Mouse (Mus musculus): ENCODE data around the gene Emc7.
"Not testable (repeated sequence)": the region's sequence is repeated elsewhere in the genome, so short reads cannot be mapped to it uniquely, and the experiment has no call there.

The Emc7 gene

DNA sequence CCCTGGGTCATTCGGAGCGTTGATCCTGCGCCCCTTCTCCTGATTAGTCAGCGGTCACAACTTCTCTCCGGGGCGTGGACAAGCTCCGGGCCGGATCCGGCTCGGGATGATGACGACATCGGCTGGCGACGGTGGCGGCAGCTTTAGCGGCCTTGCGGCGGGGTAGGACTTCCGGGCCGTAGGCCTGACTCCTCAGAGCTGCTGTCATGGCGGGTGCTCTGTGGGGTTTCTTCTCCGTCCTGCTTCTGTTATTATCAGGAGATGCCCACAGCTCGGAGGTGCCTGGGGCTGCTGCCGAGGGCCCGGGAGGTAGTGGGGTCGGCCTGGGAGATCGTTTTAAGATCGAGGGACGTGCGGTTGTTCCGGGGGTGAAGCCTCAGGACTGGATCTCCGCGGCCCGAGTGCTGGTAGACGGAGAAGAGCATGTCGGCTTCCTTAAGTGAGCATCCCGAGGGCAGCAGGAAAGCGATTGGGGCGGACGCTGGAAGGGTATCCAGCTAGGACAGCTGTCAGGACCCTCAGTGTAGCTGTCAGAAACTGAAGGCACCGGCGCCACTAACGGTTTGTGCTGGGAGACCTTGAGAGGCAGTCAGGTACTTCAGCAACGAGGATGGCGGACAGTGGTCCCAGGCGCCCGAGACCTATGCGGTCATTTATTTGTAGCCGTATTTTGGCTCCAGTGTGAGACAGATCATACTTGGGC, at the start of gene Emc7:
Gene Emc7, plus strand, starts transcription at position 136 of the 703 bp plus-strand sequence.
- peak; percentile 97 for DNase-seq

DNA sequence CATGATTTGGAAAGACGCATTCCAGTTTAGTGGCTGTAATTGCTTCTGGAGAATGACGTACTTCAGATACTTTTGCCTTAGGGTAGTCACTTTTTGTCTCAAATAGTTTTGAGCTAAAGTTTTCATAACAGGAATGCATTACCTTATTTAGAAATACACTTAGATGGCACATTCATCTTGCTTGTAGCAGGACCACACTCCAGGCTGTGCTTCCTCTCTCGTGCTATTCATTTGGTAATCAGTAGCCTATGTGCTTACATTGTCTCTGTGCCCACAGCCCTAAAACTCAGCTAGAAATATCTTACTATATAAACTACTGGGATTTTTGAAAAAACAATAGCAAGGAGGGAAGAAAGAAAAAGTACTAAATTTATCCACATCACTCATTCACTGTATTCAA, 47.8 kb upstream of the Emc7 start:
- no peak for DNase-seq

DNA sequence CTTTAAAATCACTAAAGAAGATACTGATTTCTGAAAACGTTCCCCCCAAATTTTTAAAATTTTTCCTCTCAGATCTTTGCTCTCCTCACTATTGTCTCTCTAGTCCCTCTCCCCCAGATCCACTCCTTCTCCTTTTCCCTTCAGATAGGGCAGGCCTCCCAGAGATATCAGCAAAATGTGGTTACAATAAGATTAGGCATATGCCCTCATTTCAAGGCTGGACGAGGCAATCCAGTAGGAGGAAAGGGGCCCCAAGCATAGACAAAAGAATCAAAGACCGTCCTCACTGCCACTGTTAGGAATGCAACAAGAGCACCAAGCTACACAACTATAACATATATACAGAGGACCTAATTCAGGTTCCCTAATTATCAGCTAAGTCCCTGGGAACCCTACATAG, 29.5 kb upstream of the Emc7 start:
- DNase-seq, result no peak

GRCm38 (mm10) chr2:112428534-112428933, 26.3 kb upstream of the Emc7 start:
- DNase-seq, result not testable (repeated sequence)

- no peak for DNase-seq
Observed at GRCm38 (mm10) chr2:112429665-112430064, 25.1 kb upstream of the Emc7 start.

DNA sequence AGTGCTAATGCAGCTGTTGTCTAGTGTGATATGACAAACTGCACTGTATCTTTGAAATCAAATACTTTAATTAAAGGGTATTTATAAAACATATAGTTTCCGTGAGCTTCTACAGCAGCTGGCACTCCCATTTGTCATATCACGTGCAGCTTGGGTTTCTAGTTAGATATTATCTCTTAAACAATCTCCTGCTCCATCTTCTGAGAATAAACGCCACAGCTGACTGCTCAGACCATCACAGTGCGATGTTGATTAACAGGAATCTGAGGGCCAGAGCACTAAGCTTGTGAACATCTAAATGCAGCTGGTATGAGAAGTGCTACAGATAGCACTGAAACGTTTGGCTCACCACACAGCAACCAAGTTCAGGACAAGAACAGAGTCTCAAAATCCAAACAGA, 24.4 kb upstream of the Emc7 start:
- no peak for DNase-seq

GRCm38 (mm10) chr2:112432523-112432922, 22.3 kb upstream of the Emc7 start:
- no peak for DNase-seq

GRCm38 (mm10) chr2:112433359-112433758, 21.4 kb upstream of the Emc7 start:
- no peak for DNase-seq

- DNase-seq, result no peak
Observed at GRCm38 (mm10) chr2:112436292-112436691, 18.5 kb upstream of the Emc7 start.

GRCm38 (mm10) chr2:112437589-112437988, 17.2 kb upstream of the Emc7 start:
- no peak for DNase-seq

DNA sequence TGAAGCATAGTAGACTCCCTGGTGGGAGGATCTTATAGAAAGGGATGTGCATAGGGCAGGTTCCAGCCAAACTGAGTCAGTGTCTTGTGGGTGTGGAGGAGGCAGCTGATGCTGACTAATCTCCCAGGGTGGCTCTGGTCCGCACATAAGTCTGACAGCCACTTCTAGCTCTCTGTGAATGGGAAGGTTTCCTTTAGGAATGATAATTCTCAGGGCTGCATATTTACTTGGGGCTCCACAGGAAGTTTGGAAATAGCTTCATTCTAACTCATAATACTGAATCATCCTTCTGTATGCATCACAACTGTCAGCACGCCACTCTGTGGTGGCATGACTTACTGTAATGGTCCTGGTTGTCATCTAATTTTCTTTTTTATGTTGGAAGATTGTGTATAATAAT, 11.3 kb upstream of the Emc7 start:
- no peak for DNase-seq

DNA sequence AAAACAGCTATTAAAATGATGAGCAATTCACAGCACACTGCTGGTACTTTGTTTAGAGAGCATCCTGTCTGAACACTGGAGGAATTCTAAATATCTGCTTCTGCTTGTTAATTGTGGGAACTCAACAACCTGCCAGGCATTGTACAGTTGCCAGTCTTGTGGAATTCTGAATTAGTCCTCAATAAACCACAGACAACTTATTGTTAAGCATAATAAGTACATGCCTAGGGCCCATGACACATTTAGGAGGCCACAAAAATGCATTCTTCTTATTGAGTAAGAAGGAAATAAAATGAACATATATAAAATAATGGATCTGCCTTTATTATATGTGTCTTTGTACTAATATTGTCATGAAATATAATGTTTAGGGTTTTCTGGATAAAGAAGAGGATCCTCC, 9.3 kb upstream of the Emc7 start:
- no peak for DNase-seq

GRCm38 (mm10) chr2:112448046-112448445, 6.8 kb upstream of the Emc7 start:
- not testable (repeated sequence) for DNase-seq

GRCm38 (mm10) chr2:112448510-112449059, 6.2 kb upstream of the Emc7 start:
- no peak for DNase-seq

- DNase-seq, result peak; percentile 25
Observed at GRCm38 (mm10) chr2:112449597-112450296, 5.0 kb upstream of the Emc7 start.

DNA sequence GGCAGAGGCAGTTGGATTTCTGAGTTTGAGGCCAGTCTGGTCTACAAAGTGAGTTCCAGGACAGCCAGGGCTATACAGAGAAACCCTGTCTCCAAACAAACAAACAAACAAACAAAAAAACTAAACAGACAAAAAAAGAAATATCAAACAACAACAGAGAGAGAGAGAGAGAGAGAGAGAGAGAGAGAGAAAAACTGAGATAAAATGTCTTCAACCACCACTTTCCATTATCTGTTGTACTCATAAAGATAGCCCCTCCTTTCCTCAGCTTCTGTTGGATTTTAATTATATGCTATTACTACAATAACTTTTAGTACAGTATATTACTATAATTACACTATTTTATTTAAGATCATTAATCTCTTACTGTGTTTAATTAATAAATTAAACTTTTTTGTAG, 2.3 kb upstream of the Emc7 start:
- DNase-seq, result not testable (repeated sequence)

GRCm38 (mm10) chr2:112454125-112454861, 504 bp upstream of the Emc7 start:
- no peak for DNase-seq

DNA sequence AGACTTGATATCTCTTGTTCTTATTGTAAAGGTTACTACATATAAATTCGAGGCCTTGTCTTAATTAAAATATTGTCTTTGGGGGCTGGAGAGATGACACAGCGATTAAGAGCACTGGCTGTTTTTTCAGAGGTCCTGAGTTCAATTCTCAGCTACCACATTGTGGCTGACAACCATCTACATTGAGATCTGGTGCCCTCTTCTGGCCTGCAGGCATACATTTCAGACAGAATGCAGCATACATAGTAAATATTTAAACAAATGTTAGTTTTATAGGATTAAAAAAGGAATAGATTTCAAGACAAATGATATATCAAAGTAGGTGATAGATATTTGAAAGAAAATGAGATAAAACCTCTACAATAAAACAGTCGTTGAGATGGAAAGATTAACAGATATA, 5.8 kb downstream of the Emc7 start:
- no peak for DNase-seq

- DNase-seq, result no peak
Observed at GRCm38 (mm10) chr2:112469542-112469941, 14.7 kb downstream of the Emc7 start.

GRCm38 (mm10) chr2:112470961-112471381, 16.2 kb downstream of the Emc7 start:
- no peak for DNase-seq

DNA sequence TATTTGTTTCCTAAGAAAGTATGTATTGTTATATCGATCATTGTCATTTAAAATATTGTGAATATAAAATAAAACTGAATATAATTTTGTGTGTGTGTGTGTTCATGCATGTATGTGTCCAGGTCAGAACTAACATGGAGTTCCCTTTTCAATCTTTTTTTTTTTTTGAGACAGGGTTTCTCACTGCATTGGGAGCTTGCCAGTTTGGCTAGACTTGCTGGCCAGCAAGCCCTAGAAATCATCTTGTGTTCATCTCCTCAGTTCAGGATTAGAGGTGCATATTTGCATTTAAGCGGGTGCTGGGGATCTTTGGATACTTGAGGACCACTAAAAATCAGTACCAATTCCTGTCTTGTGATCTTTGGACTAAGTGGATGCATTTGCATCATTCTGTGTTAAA, 17.3 kb downstream of the Emc7 start:
- no peak for DNase-seq

DNA sequence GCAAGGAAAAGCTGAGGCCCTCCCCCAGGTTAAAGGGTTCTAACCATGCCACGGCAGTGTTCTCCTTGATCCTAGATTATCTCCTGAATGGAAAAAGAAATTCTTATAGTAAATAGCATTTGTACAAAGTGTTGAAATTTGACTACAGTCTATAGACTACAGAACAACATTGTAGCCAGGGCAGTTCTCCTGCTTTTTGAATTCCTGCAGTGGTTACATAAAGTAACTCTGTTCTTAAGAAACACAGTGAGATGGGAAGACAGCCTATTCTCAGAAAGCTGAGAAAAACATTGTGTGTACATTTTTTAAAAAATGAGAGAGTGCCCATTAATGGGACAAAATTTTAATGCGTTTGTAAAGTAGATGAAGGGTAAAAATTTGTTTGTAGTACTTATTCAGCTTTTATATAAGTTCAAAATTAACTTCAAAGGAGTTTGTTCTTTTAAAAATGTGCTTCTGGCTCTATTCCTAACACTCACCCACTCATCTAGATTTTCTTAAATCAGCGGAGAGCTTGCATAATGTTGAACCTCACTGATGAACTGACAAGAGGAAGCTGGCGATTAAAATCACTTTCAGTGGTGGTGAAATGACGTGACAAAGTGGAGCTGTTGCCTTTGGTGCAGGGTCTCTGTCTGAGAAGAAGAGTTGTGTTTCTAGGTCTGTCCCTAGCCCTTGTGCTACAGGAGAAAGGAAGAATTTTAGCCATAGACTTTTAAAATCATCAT, 20.4 kb downstream of the Emc7 start:
- no peak for DNase-seq

DNA sequence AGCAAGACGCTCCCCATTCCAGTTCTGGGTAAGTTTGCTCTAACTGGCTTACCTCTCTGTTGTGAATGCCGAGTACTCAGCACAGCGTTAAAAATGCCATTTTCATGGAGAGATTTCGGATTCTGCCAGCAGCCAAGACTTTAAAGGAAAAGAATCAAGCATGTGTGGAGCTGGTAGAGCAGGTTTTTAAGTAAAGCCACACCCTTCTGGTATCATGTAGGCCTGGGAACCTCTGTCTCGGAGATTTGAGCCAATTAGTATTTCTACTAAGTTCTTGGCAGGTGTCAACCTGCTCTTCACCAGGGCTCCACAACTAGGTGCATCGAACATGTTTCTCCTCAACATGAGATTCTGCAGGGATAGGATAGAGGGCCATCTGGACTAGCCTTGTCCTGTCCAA, 21.8 kb downstream of the Emc7 start:
- no peak for DNase-seq

Data from embryo, embryonic 11 days (tissue).